7 mouse cellular contexts compared by ENCODE assay signal in the genomic region with DNA sequence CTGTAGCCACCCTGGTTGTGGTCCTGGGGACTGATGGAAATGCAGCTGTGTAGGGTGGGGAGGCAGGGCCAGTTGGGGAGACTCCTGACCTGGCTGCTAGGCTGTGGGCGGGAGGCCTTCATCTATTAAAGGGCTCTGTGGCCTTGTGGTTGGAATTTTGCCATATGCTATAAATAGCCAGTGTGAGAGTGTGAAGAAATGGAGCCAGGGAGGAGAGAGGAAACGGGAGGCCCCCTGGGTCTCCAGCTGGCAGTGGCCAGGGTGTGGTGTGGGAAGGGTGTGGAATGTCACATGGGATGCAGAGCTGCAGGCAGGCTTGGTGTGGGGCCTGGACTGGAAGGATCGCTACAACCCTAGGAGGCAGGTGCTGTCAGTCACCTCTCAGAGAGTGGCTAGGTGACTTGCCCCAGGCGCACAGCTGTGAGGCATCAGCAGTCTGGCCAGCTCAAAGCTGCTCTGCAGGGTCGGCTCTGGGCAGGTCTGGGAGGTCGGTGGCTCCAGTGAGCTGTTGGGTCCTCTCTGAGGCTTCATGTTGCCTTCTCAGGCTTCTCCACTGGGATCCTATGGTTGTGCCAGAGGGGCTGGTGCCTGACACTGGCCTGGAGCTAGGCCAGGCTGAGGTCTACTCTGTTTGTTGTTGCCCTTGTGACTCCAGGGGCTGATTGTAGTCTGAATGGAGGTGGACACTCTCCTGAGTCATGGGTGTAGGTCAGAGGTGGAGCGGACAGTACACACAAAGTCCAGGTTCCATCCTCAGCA. TPM values are rescaled to one million over a fixed set of nuclear protein-coding genes. Genes with fewer than 3 reads are reported as not detected.
A peak's percentile ranks its signal among the peaks of the same experiment; 100 is the strongest.
DNase-seq lines count a peak whose midpoint lies in the region; ATAC-seq and TF ChIP-seq lines count a peak whose summit lies in the region.

No protein-coding gene starts in this region.

- peak; percentile 93 for ATAC-seq in intestine, embryonic 15.5 days
- peak; percentile 65 for ATAC-seq in liver, embryonic 16.5 days (ENCODE audit: low read depth)
- ATAC-seq in stomach, embryonic 14.5 days (ENCODE audit: insufficient number of reproducible peaks, insufficient read depth, low FRiP score, low read depth) = peak; percentile 81

- no peaks in the 10 kb centered on the region for H3K27me3 ChIP-seq in intestine, embryonic 15.5 days (replicated peaks)
- H3K27me3 ChIP-seq in liver, embryonic 16.5 days (ENCODE audit: control insufficient read depth, insufficient read depth, low read depth, low read length) = no peaks in the 10 kb centered on the region
- H3K27me3 ChIP-seq in stomach, embryonic 14.5 days (ENCODE audit: control insufficient read depth, insufficient read depth, low read length) = no peaks in the 10 kb centered on the region
- no peaks in the 10 kb centered on the region for H3K27me3 ChIP-seq in thymus, adult 2 months (ENCODE audit: control insufficient read depth, insufficient read depth, low read length)

- no peaks in the 10 kb centered on the region for H3K9me3 ChIP-seq in intestine, embryonic 15.5 days
- H3K9me3 ChIP-seq in liver, embryonic 16.5 days (replicated peaks; ENCODE audit: control insufficient read depth, low read length) = no peaks in the 10 kb centered on the region
- H3K9me3 ChIP-seq in stomach, embryonic 14.5 days (ENCODE audit: control insufficient read depth, low read depth, low read length) = no peaks in the 10 kb centered on the region

- peak overlapping the region; percentile 74 for H3K27ac ChIP-seq in intestine, embryonic 15.5 days
- H3K27ac ChIP-seq in liver, embryonic 16.5 days (ENCODE audit: low read length) = peak overlapping the region; percentile 58
- peak overlapping the region; percentile 59; the same call in 1 of the 2 replicates for H3K27ac ChIP-seq in stomach, embryonic 14.5 days (ENCODE audit: low read length)
- no peak overlapping the region for H3K27ac ChIP-seq in thymus, adult 2 months (ENCODE audit: control insufficient read depth, insufficient read depth, low read length)

- WGBS in intestine, embryonic 15.5 days = 21% methylated on average over 7 of the region's 7 CpGs
- 31% methylated on average over 7 of the region's 7 CpGs for WGBS in liver, embryonic 16.5 days (ENCODE audit: insufficient replicate concordance)
- WGBS in stomach, embryonic 14.5 days = 25% methylated on average over 7 of the region's 7 CpGs
- 53% methylated on average over 7 of the region's 7 CpGs for WGBS in thymus, adult 2 months

- H3K9ac ChIP-seq in intestine, embryonic 15.5 days = 0 out of 2 replicates have a peak overlapping the region, but pooled peaks have one; percentile 16
- no peak overlapping the region for H3K9ac ChIP-seq in liver, embryonic 16.5 days (ENCODE audit: low read depth, low read length)
- no peak overlapping the region for H3K9ac ChIP-seq in stomach, embryonic 14.5 days (replicated peaks; ENCODE audit: low read depth, low read length)

- DNase-seq in 416B (ENCODE audit: low read depth) (peak; percentile 79), adipocyte (ENCODE audit: low spot score) (peak; percentile 87)
- DNase-seq in gastrocnemius, postnatal 14 days = peak; percentile 76
- no peak for DNase-seq in thymus, adult 2 months

- TF ChIP-seq CTCF in thymus, adult 2 months (IDR thresholded peaks at IDR 0.05; ENCODE audit: borderline replicate concordance, control insufficient read depth, extremely low read depth, insufficient read depth, low read length, poor library complexity) = no peak

- H3K36me3 ChIP-seq in intestine, embryonic 15.5 days = no peaks in the 10 kb centered on the region
- H3K36me3 ChIP-seq in liver, embryonic 16.5 days (ENCODE audit: control insufficient read depth, insufficient read depth) = no peaks in the 10 kb centered on the region
- peaks cover 2% of the 10 kb centered on the region; the same call in 1 of the 2 replicates for H3K36me3 ChIP-seq in stomach, embryonic 14.5 days (ENCODE audit: control insufficient read depth, insufficient read depth, low read length)
- H3K36me3 ChIP-seq in thymus, adult 2 months (ENCODE audit: control insufficient read depth, insufficient read depth, low read length) = no peaks in the 10 kb centered on the region

- H3K4me1 ChIP-seq in intestine, embryonic 15.5 days (replicated peaks) = peaks cover 27% of the 10 kb centered on the region
- H3K4me1 ChIP-seq in liver, embryonic 16.5 days (ENCODE audit: control insufficient read depth, low read depth, low read length) = peaks cover 15% of the 10 kb centered on the region
- peaks cover 29% of the 10 kb centered on the region for H3K4me1 ChIP-seq in stomach, embryonic 14.5 days (ENCODE audit: control insufficient read depth, insufficient read depth, low read length)
- H3K4me1 ChIP-seq in thymus, adult 2 months (replicated peaks; ENCODE audit: control insufficient read depth, insufficient read depth, low read length) = no peaks in the 10 kb centered on the region

- intact Hi-C loops in gastrocnemius, postnatal 14 days (cut with DNase I; ENCODE audit: low total_unique reads) = no loop called here

- no peak for TF ChIP-seq POLR2A in thymus, adult 2 months (IDR thresholded peaks at IDR 0.05; ENCODE audit: control insufficient read depth, extremely low read depth, insufficient read depth, low read length, poor library complexity)

- H3K4me2 ChIP-seq in intestine, embryonic 15.5 days (replicated peaks) = peak overlapping the region; percentile 15
- H3K4me2 ChIP-seq in liver, embryonic 16.5 days (ENCODE audit: low read depth, low read length) = no peak overlapping the region
- peak overlapping the region; percentile 10; the same call in 1 of the 2 replicates for H3K4me2 ChIP-seq in stomach, embryonic 14.5 days (replicated peaks; ENCODE audit: low read depth, low read length)

- H3K4me3 ChIP-seq in intestine, embryonic 15.5 days (replicated peaks) = no peak overlapping the region
- H3K4me3 ChIP-seq in liver, embryonic 16.5 days (ENCODE audit: low read depth, low read length) = no peak overlapping the region
- H3K4me3 ChIP-seq in stomach, embryonic 14.5 days (ENCODE audit: low read depth, low read length) = no peak overlapping the region
- H3K4me3 ChIP-seq in thymus, adult 2 months (ENCODE audit: control insufficient read depth, insufficient read depth, low read length) = no peak overlapping the region

RNA-seq across cellular contexts. Expression of a gene that starts 19.3 kb away (rescaled TPM):
- total RNA-seq in gastrocnemius, postnatal 14 days (2021) = 1 to 10 TPM; 1.4 to 1.9 TPM
- 19.6 and 19.9 TPM in 2 replicates for polyA plus RNA-seq in intestine, embryonic 15.5 days (2015; fragmentation: Nextera tagmentation; extraction: Ambion mirVana)
- 4.9 and 5.4 TPM in 2 replicates for polyA plus RNA-seq in liver, embryonic 16.5 days (2015; fragmentation: Nextera tagmentation; extraction: Ambion mirVana)
- polyA plus RNA-seq in stomach, embryonic 14.5 days (2014; fragmentation: Nextera tagmentation; extraction: Ambion mirVana) = 29.0 and 31.1 TPM in 2 replicates
- 9.2 and 9.4 TPM in 2 replicates for polyA plus RNA-seq in thymus, adult 2 months (2012; rRNA removed)

RNA-seq across cellular contexts. Expression of a gene that starts 23.5 kb away (rescaled TPM):
- total RNA-seq in gastrocnemius, postnatal 14 days (2021) = 1 to 10 TPM; 6.5 to 7.3 TPM
- polyA plus RNA-seq in intestine, embryonic 15.5 days (2015; fragmentation: Nextera tagmentation; extraction: Ambion mirVana) = 20.9 and 22.7 TPM in 2 replicates
- 0.93 and 1.7 TPM in 2 replicates for polyA plus RNA-seq in liver, embryonic 16.5 days (2015; fragmentation: Nextera tagmentation; extraction: Ambion mirVana)
- 24.2 and 29.4 TPM in 2 replicates for polyA plus RNA-seq in stomach, embryonic 14.5 days (2014; fragmentation: Nextera tagmentation; extraction: Ambion mirVana)
- 7.7 and 8.3 TPM in 2 replicates for polyA plus RNA-seq in thymus, adult 2 months (2012; rRNA removed)
